Mouse (Mus musculus): ENCODE measurements around the gene Dmkn. TPM values are rescaled to one million over a fixed set of nuclear protein-coding genes. Genes with fewer than 3 reads are reported as not detected.
A peak's percentile ranks its signal among the peaks of the same experiment; 100 is the strongest.

The Dmkn gene
- total RNA-seq, 2 experiments from 2014 or later: 1.9 to 2.1 TPM

GRCm38 (mm10) chr7:30794921-30795320, 31.4 kb downstream of the Dmkn start:
- H3K27ac ChIP-seq: no peak overlapping the region
- TF ChIP-seq CTCF (IDR thresholded peaks at IDR 0.05): no peak
- no peak for DNase-seq (ENCODE audit: extremely low spot score in 1 of 2, low spot score in 2 of 2)
- intact Hi-C loops (cut with DNase I): loop anchor here (5.0 kb wide), 1 partner anchor 62 kb away; the partner anchor contains the start of gene Ffar3
- H3K4me3 ChIP-seq: no peak overlapping the region

DNA sequence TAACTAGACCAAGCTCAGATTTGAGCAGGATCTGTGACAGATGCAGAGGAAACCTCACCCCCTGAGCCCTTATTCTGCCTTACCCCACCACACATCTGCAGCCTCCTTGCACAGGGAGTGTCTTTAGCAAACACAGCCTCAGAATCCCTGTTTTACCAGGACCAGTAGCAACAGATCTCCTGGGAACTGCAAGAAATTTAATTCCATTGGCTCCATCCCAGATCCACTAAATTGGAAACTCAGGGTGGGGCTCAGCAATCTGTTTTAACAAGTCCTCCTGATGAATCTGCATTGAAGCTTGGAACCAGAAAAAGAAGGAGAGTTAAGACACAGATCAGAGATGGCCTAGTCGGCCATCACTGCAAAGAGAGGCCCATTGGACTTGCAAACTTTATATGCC, 33.2 kb downstream of the Dmkn start:
- Histone ChIP-seq H3K27ac (no peak overlapping the region; the same call in 1 of the 2 replicates), H3K4me3 (no peak overlapping the region)
- TF ChIP-seq CTCF (IDR thresholded peaks at IDR 0.05): no peak
- intact Hi-C loops (cut with DNase I): loop anchor here (5.0 kb wide), 1 partner anchor 61 kb away; the partner anchor contains the start of gene Ffar3
- no peak for DNase-seq (ENCODE audit: extremely low spot score in 1 of 2, low spot score in 2 of 2)

DNA sequence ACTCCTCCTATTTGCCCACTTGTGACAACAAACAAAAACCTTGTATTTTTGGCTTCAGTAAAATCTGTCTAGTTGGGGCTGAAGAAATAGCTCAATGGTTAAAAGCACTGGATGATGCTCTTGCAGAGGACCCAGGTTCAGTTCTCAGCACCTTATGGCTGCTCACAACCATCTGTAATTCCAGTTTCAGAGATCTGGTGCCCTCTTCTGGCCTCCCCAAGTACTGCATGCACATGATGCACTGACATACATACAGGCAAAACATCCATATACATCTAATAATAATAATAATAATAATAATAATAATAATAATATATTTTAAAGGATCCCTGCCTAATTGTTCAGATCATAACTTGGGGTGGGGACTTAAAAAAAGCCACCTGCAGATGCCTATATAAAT, 37.1 kb downstream of the Dmkn start:
- H3K4me3 ChIP-seq: no peak overlapping the region
- H3K27ac ChIP-seq: no peak overlapping the region
- TF ChIP-seq CTCF (IDR thresholded peaks at IDR 0.05): no peak; the same call in 1 of the 2 replicates
- no peak for DNase-seq (ENCODE audit: extremely low spot score in 1 of 2, low spot score in 2 of 2)
- intact Hi-C loops (cut with DNase I): no loop called here

GRCm38 (mm10) chr7:30803256-30803655, 39.7 kb downstream of the Dmkn start:
- TF ChIP-seq CTCF (IDR thresholded peaks at IDR 0.05): no peak
- DNase-seq (ENCODE audit: extremely low spot score in 1 of 2, low spot score in 2 of 2): no peak
- intact Hi-C loops (cut with DNase I): no loop called here
- no peak overlapping the region for H3K4me3 ChIP-seq
- no peak overlapping the region for H3K27ac ChIP-seq

DNA sequence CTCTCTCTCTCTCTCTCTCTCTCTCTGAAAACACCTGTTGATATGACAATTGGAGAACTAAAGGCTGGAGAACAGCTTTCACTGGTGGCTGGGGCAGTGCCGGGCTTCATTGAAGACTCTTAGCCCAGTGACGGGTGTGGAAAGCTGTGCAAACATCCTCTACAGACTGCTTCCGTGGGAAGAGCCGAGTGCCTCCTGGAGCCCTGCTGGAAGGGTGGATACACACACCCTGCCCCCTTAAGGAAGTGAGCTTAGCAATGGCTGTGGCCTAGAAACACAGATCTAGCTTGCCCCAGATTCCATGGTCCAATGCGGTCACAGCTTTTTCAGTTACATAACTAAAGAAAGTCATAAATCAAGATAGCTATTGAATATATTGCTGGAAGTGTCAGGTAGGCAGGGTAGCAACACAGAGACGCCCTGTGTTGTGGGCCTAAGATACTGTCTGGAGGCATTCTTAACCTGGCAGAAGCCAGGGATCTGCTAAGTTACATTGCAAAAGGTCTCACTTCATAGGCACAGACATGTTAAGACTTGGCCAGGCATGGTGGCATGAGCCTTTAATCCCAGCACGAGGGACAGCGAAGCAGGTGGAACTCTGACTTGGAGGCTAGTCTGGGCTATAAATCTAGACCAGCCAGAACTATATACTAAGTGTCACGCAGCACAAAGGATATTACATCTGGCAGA, 40.6 kb downstream of the Dmkn start:
- H3K27ac ChIP-seq: no peak overlapping the region
- no peak for DNase-seq (ENCODE audit: extremely low spot score in 1 of 2, low spot score in 2 of 2)
- intact Hi-C loops (cut with DNase I): no loop called here
- TF ChIP-seq CTCF (IDR thresholded peaks at IDR 0.05): no peak
- no peak overlapping the region for H3K4me3 ChIP-seq

GRCm38 (mm10) chr7:30805924-30806323, 42.4 kb downstream of the Dmkn start:
- intact Hi-C loops (cut with DNase I): no loop called here
- TF ChIP-seq CTCF (IDR thresholded peaks at IDR 0.05): peak; percentile 41
- Histone ChIP-seq H3K4me3 (no peak overlapping the region), H3K27ac (no peak overlapping the region)
- no peak for DNase-seq (ENCODE audit: extremely low spot score in 1 of 2, low spot score in 2 of 2)

GRCm38 (mm10) chr7:30810319-30810718, 46.8 kb downstream of the Dmkn start:
- Histone ChIP-seq H3K4me3 (no peak overlapping the region), H3K27ac (no peak overlapping the region)
- intact Hi-C loops (cut with DNase I): no loop called here
- no peak for DNase-seq (ENCODE audit: extremely low spot score in 1 of 2, low spot score in 2 of 2)
- TF ChIP-seq CTCF (IDR thresholded peaks at IDR 0.05): peak; percentile 18; the same call in 1 of the 2 replicates

DNA sequence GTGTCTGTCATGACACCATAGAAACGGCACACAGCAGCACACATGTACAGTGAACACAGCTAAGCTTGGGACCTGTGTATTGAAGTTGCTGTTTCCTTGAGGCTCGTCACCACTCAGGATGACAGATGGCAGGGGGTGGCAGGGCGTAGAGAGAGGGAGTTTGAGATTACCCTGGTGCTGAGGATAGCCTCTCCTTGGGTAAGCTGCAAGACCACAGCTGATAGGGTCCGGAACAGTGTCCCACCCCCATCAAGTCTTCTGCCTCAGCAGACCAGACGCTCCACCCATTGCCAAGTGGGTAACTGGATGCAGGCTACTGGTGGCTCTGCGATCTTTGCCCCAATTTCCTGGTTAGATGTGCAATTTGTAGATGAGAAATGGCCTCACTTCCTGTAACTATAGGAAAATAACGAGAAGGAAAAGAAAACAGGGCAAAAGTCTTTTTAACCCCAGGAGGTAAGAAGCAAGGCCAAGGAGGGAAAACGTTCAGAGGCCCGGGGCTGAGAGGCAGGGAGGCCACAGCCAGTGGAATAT, 48.3 kb downstream of the Dmkn start:
- H3K27ac ChIP-seq: no peak overlapping the region
- no peak for TF ChIP-seq CTCF (IDR thresholded peaks at IDR 0.05)
- no peak overlapping the region for H3K4me3 ChIP-seq
- intact Hi-C loops (cut with DNase I): no loop called here
- DNase-seq (ENCODE audit: extremely low spot score in 1 of 2, low spot score in 2 of 2): no peak

GRCm38 (mm10) chr7:30812291-30812807, 48.8 kb downstream of the Dmkn start:
- no peak for TF ChIP-seq CTCF (IDR thresholded peaks at IDR 0.05)
- Histone ChIP-seq H3K27ac (no peak overlapping the region), H3K4me3 (no peak overlapping the region)
- no peak for DNase-seq (ENCODE audit: extremely low spot score in 1 of 2, low spot score in 2 of 2)
- intact Hi-C loops (cut with DNase I): no loop called here

- intact Hi-C loops (cut with DNase I): no loop called here
- Histone ChIP-seq H3K27ac (no peak overlapping the region), H3K4me3 (no peak overlapping the region)
- TF ChIP-seq CTCF (IDR thresholded peaks at IDR 0.05): no peak
- DNase-seq (ENCODE audit: extremely low spot score in 1 of 2, low spot score in 2 of 2): no peak
These were observed 56.6 kb downstream of the Dmkn start for GRCm38 (mm10) chr7:30820131-30820530.

GRCm38 (mm10) chr7:30820854-30821445, 57.4 kb downstream of the Dmkn start:
- no peak for DNase-seq (ENCODE audit: extremely low spot score in 1 of 2, low spot score in 2 of 2)
- intact Hi-C loops (cut with DNase I): no loop called here
- Histone ChIP-seq H3K27ac (no peak overlapping the region), H3K4me3 (no peak overlapping the region)
- no peak for TF ChIP-seq CTCF (IDR thresholded peaks at IDR 0.05)

DNA sequence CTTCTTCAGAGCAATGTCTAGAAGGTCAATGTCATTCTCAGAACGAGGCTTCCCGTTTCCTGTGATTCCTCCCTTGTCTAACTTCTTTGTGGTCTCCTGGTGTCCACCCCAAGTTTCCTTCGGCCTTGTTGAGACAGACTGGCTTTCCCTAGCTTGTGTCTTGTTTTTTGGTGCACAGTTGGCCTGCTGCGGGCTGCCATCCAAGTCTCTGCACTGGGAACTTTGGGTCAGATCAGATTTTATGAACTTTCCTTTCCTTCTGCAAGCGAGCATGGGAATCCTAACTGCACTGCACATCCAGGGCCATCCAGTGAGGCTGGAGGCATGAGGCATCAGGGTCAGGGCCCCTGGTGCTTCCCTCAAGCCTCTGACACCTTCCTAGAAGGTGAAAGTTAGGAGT, 58.0 kb downstream of the Dmkn start:
- TF ChIP-seq CTCF (IDR thresholded peaks at IDR 0.05): no peak
- intact Hi-C loops (cut with DNase I): no loop called here
- no peak for DNase-seq (ENCODE audit: extremely low spot score in 1 of 2, low spot score in 2 of 2)
- Histone ChIP-seq H3K27ac (no peak overlapping the region), H3K4me3 (no peak overlapping the region)

Measured in left cerebral cortex, adult 2 months (tissue).